Mouse (Mus musculus): ENCODE measurements around the gene Ppp6r2. TPM values are rescaled to one million over a fixed set of nuclear protein-coding genes. Genes with fewer than 3 reads are reported as not detected.

The Ppp6r2 gene
- polyA plus RNA-seq, 1 experiment: 18.4 TPM

- Histone ChIP-seq H3K36me3 (ENCODE audit: control insufficient read depth, insufficient read depth) (peaks cover 63% of the 10 kb centered on the region), H3K79me3 (ENCODE audit: low read depth) (peaks cover 89% of the 10 kb centered on the region), H3K27me3 (ENCODE audit: control insufficient read depth, insufficient read depth, insufficient read length) (no peaks in the 10 kb centered on the region), H3K79me2 (ENCODE audit: control insufficient read depth, insufficient read depth) (peaks cover 100% of the 10 kb centered on the region), H3ac (ENCODE audit: control insufficient read depth, insufficient read length, low read depth) (no peak overlapping the region), H3K4me3 (ENCODE audit: insufficient read depth, poor library complexity, severe bottlenecking) (no peak overlapping the region)
- TF ChIP-seq CEBPB (IDR thresholded peaks at IDR 0.05; ENCODE audit: low read depth): no peak
- TF ChIP-seq MYOD1 (IDR thresholded peaks at IDR 0.05; ENCODE audit: control insufficient read depth, insufficient read length, low read depth): no peak
- TF ChIP-seq USF1 (IDR thresholded peaks at IDR 0.05; ENCODE audit: low read depth): no peak
- no peak for TF ChIP-seq MYOG (IDR thresholded peaks at IDR 0.05; ENCODE audit: control insufficient read depth, extremely low read depth, insufficient read length)
- no peak for TF ChIP-seq FOSL1 (IDR thresholded peaks at IDR 0.05; ENCODE audit: insufficient read depth, low read length, poor library complexity, severe bottlenecking)
- TF ChIP-seq CTCF (IDR thresholded peaks at IDR 0.05; ENCODE audit: control insufficient read depth, insufficient read depth, insufficient read length): no peak
- no peak for TF ChIP-seq MAX (IDR thresholded peaks at IDR 0.05)
Measured at GRCm38 (mm10) chr15:89172276-89172935, 38.9 kb upstream of the Ppp6r2 start.

- Histone ChIP-seq H3K79me2 (ENCODE audit: control insufficient read depth, insufficient read depth) (peaks cover 100% of the 10 kb centered on the region), H3K79me3 (ENCODE audit: low read depth) (peaks cover 91% of the 10 kb centered on the region), H3K36me3 (ENCODE audit: control insufficient read depth, insufficient read depth) (peaks cover 56% of the 10 kb centered on the region), H3K27me3 (ENCODE audit: control insufficient read depth, insufficient read depth, insufficient read length) (no peaks in the 10 kb centered on the region), H3K4me3 (ENCODE audit: insufficient read depth, poor library complexity, severe bottlenecking) (no peak overlapping the region), H3ac (ENCODE audit: control insufficient read depth, insufficient read length, low read depth) (no peak overlapping the region)
- TF ChIP-seq CEBPB (IDR thresholded peaks at IDR 0.05; ENCODE audit: low read depth) (no peak), CTCF (IDR thresholded peaks at IDR 0.05; ENCODE audit: control insufficient read depth, insufficient read depth, insufficient read length) (no peak), USF1 (IDR thresholded peaks at IDR 0.05; ENCODE audit: low read depth) (no peak), FOSL1 (IDR thresholded peaks at IDR 0.05; ENCODE audit: insufficient read depth, low read length, poor library complexity, severe bottlenecking) (no peak), MYOG (IDR thresholded peaks at IDR 0.05; ENCODE audit: control insufficient read depth, extremely low read depth, insufficient read length) (no peak), MAX (IDR thresholded peaks at IDR 0.05) (no peak), MYOD1 (IDR thresholded peaks at IDR 0.05; ENCODE audit: control insufficient read depth, insufficient read length, low read depth) (no peak)
Measured at GRCm38 (mm10) chr15:89173024-89173905, 38.1 kb upstream of the Ppp6r2 start.

GRCm38 (mm10) chr15:89173906-89174214, 37.5 kb upstream of the Ppp6r2 start:
- Histone ChIP-seq H3ac (ENCODE audit: control insufficient read depth, insufficient read length, low read depth) (no peak overlapping the region), H3K36me3 (ENCODE audit: control insufficient read depth, insufficient read depth) (peaks cover 50% of the 10 kb centered on the region), H3K4me3 (ENCODE audit: insufficient read depth, poor library complexity, severe bottlenecking) (no peak overlapping the region), H3K79me3 (ENCODE audit: low read depth) (peaks cover 90% of the 10 kb centered on the region), H3K27me3 (ENCODE audit: control insufficient read depth, insufficient read depth, insufficient read length) (no peaks in the 10 kb centered on the region), H3K79me2 (ENCODE audit: control insufficient read depth, insufficient read depth) (peaks cover 100% of the 10 kb centered on the region)
- TF ChIP-seq CTCF (IDR thresholded peaks at IDR 0.05; ENCODE audit: control insufficient read depth, insufficient read depth, insufficient read length) (no peak), MYOG (IDR thresholded peaks at IDR 0.05; ENCODE audit: control insufficient read depth, extremely low read depth, insufficient read length) (no peak), USF1 (IDR thresholded peaks at IDR 0.05; ENCODE audit: low read depth) (no peak), MAX (IDR thresholded peaks at IDR 0.05) (no peak), FOSL1 (IDR thresholded peaks at IDR 0.05; ENCODE audit: insufficient read depth, low read length, poor library complexity, severe bottlenecking) (no peak), MYOD1 (IDR thresholded peaks at IDR 0.05; ENCODE audit: control insufficient read depth, insufficient read length, low read depth) (no peak), CEBPB (IDR thresholded peaks at IDR 0.05; ENCODE audit: low read depth) (no peak)

GRCm38 (mm10) chr15:89174889-89175339, 36.4 kb upstream of the Ppp6r2 start:
- TF ChIP-seq MAX (IDR thresholded peaks at IDR 0.05) (no peak), MYOG (IDR thresholded peaks at IDR 0.05; ENCODE audit: control insufficient read depth, extremely low read depth, insufficient read length) (no peak), USF1 (IDR thresholded peaks at IDR 0.05; ENCODE audit: low read depth) (no peak), CEBPB (IDR thresholded peaks at IDR 0.05; ENCODE audit: low read depth) (no peak), FOSL1 (IDR thresholded peaks at IDR 0.05; ENCODE audit: insufficient read depth, low read length, poor library complexity, severe bottlenecking) (no peak), CTCF (IDR thresholded peaks at IDR 0.05; ENCODE audit: control insufficient read depth, insufficient read depth, insufficient read length) (no peak), MYOD1 (IDR thresholded peaks at IDR 0.05; ENCODE audit: control insufficient read depth, insufficient read length, low read depth) (no peak)

GRCm38 (mm10) chr15:89175411-89176155, 35.8 kb upstream of the Ppp6r2 start:
- Histone ChIP-seq H3K36me3 (ENCODE audit: control insufficient read depth, insufficient read depth) (peaks cover 41% of the 10 kb centered on the region), H3K27me3 (ENCODE audit: control insufficient read depth, insufficient read depth, insufficient read length) (no peaks in the 10 kb centered on the region), H3ac (ENCODE audit: control insufficient read depth, insufficient read length, low read depth) (no peak overlapping the region), H3K79me3 (ENCODE audit: low read depth) (peaks cover 88% of the 10 kb centered on the region), H3K79me2 (ENCODE audit: control insufficient read depth, insufficient read depth) (peaks cover 100% of the 10 kb centered on the region), H3K4me3 (ENCODE audit: insufficient read depth, poor library complexity, severe bottlenecking) (no peak overlapping the region)
- TF ChIP-seq MAX (IDR thresholded peaks at IDR 0.05) (no peak), USF1 (IDR thresholded peaks at IDR 0.05; ENCODE audit: low read depth) (no peak), MYOD1 (IDR thresholded peaks at IDR 0.05; ENCODE audit: control insufficient read depth, insufficient read length, low read depth) (no peak), CEBPB (IDR thresholded peaks at IDR 0.05; ENCODE audit: low read depth) (no peak), MYOG (IDR thresholded peaks at IDR 0.05; ENCODE audit: control insufficient read depth, extremely low read depth, insufficient read length) (no peak), FOSL1 (IDR thresholded peaks at IDR 0.05; ENCODE audit: insufficient read depth, low read length, poor library complexity, severe bottlenecking) (no peak), CTCF (IDR thresholded peaks at IDR 0.05; ENCODE audit: control insufficient read depth, insufficient read depth, insufficient read length) (no peak)

More at GRCm38 (mm10) chr15:89174889-89175339, 36.4 kb upstream of the Ppp6r2 start:
- H3K79me3 ChIP-seq (ENCODE audit: low read depth): peaks cover 91% of the 10 kb centered on the region
- H3K4me3 ChIP-seq (ENCODE audit: insufficient read depth, poor library complexity, severe bottlenecking): no peak overlapping the region
- H3ac ChIP-seq (ENCODE audit: control insufficient read depth, insufficient read length, low read depth): no peak overlapping the region
- H3K36me3 ChIP-seq (ENCODE audit: control insufficient read depth, insufficient read depth): peaks cover 43% of the 10 kb centered on the region
- no peaks in the 10 kb centered on the region for H3K27me3 ChIP-seq (ENCODE audit: control insufficient read depth, insufficient read depth, insufficient read length)
- peaks cover 100% of the 10 kb centered on the region for H3K79me2 ChIP-seq (ENCODE audit: control insufficient read depth, insufficient read depth)

Measured in C2C12 (cell line).